Mouse (Mus musculus) left cerebral cortex, postnatal 25 days (tissue): ENCODE data around the gene Gm38655. TPM values are rescaled to one million over a fixed set of nuclear protein-coding genes. Genes with fewer than 3 reads are reported as not detected.

Experiments
- DNase-seq, 2 experiments: peaks; one replicate each; pipeline ENCODE4 v3.0.0; 2022; ENCODE audit warnings: low spot score in 2 of 2, mixed read lengths in 1 of 2
- intact Hi-C: fragments of 180-260 bp; cut with DNase I; formaldehyde crosslinking; loops from one replicate; pipeline ENCODE4 v1.15.1; 2025
- total RNA-seq, 2 experiments: library from RNA; stranded (reverse); gene quantifications; 2 replicates each; pipeline ENCODE4 v1.2.3; 2021

Gm38655 gene
- total RNA-seq, result not detected

DNA sequence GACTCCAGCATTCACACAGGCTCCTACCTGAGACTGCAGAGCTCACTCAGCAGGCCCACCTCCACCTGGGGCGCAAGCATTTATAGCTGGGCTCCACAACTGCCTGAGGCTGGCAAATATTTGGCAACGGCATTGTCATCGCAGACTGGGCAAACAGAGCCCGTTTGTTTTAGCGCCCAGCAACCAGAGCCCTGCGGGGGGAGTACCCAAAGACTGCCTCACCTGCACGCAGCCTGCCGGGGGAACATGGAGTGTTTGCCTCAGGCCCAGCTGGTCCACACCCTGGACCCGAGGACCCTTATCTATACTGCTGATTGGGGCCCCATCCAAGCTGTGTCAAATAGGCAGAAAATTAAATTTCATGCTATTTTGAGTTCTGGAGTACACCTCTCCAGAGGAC is at the start of gene Gm38655:
Gene Gm38655, minus strand, starts transcription at position 61 of the 400 bp plus-strand sequence.
- intact Hi-C loops, result no loop called here
- DNase-seq, result no peak

DNA sequence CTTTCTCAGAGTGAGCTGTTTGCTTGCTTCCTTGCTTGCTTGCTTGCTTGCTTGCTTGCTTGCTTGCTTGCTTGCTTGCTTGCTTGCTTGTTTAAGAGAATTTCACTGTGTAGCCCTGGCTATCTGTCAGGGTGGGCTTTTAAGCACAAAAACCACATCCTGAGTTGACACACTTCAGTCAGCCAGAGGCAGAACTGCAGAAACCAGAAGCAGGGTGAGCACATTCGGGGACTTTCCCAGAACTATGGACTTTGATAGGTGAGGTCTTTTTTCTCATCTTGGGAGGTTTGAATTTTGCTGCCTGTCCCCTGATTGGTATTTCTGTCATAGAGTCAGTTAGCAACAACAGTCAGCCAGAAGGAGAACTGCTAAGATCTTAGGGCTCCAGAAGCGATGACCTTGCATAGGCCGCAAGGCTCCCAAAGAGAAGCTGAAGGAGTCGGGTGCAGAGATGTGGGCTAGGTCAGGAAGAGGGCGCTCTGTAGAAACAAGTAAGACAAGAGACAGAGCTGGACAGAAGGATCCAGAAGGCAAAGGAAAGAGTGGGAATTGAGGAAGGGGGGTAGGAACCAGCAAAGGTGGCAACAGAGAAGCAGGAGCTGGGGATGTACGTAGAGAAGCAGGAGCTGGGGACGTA is 49.4 kb upstream of the Gm38655 start:
- intact Hi-C loops, result no loop called here
- DNase-seq, result no peak

DNA sequence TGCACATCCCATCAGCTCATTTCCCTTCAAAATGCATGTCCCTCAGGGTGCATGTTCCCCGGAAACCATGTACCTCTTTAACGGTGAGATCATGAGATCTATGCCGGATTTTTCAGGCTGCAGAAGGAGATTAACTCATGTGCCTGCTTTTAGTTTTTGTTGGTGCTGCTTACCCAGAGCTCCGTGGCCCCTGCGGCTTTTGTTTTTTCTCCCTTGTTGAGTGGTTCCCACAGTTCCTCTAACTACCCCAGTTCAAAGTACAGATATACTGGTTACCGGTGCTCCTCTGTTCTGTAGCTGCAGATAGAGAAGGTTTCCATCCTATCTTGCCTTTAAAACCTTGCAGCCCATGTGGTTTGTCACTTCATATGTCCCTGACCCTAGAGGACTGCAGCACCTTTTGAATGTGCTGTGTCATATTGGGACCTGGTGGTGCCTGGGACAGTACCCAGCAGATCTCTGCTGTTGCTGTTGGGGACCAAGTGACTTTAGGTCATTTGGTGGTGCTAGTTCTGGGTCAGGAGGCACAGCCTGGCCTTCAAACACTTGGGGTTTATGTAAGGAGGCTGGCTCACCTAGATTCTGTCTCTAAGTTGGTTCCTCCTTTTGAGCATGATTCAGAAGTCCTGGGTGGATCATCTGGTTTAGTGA is 47.8 kb upstream of the Gm38655 start:
- DNase-seq, result peak in 1 of 2 experiments; percentile 33
- intact Hi-C loops, result loop anchor here (1.0 kb wide), 1 partner anchor 35 kb away; the partner anchor contains the start of gene Unkl

DNA sequence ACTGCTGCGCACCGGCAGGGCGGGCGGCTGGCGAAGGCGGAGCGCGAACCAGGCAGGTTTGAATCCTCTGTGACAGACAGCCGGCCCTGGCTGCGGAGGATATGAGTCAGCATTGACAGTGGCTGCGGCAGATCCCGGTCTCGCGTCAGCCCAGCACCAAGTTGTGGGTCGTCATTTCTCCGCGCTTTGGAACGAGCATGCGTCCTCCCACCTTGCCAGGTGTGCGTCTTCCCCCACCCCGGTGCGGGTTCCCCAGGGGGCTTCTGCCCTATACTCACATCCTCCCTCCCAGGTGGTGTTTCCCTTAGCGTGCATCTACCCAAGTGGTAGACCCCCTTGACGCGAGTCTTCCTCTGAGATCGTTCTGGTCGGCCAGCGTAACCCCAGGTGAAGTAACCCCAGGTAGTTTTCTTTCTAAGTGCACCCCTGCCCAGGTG is 47.3 kb upstream of the Gm38655 start:
- peak; percentile 45 for DNase-seq
- intact Hi-C loops, result loop anchor here (1.0 kb wide), 1 partner anchor 34 kb away; the partner anchor contains the start of gene Unkl

DNA sequence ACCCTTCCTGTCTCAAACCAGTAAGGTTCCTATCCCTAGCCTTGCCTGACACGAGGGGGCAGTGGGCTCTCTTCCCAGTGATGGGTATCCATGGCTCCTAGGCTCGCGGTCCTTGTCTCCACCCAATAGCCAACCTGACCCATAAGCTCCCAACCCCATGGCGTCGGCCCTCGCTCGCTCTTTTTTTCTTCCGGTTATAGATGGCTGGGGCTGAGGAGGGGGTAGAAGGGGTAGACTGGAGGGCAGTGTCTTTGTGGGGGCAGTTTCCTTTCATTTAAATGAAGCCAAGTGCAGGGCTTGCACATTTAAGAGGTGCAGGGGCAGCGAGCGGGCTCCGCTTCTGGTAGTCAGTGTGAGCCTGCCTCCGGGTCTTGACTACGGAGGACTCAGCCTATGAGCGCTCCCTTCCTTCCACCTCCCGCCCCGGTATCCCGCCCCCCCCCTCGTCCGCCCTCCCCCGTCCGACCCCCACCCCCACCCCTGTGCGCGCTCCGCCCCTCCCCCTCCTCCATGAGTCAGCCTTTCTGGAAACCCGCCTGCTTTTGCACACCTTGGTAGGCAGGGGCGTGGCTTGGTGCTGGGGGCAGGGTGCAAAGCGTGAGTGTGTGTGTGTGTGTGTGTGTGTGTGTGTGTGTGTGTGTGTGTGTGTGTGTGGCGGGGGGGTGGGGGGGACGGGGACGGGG is 46.7 kb upstream of the Gm38655 start:
- intact Hi-C loops, result loop anchor here (1.0 kb wide), 1 partner anchor 34 kb away; the partner anchor contains the start of gene Unkl
- DNase-seq, result peak; percentile 52 to 57

DNA sequence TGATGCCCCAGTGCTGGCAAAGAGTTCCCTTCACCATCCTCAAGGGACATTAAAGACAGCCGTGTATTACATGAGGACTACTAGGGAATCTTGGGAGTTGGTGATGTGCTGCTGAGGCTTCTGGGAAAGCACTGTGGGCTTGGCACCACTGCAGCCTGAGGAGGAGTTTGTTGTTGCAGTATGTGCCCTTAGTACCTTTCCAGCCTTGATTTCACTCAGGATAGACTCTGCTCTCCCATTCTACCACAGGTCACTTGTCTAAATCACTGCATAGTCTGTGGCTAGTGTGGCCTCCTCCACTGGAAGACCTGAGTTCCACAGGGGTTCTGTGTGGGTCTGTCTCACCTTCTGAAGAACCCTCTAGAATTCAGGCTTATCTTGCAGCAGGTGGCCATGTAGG is 45.5 kb upstream of the Gm38655 start:
- intact Hi-C loops, result no loop called here
- DNase-seq, result no peak

DNA sequence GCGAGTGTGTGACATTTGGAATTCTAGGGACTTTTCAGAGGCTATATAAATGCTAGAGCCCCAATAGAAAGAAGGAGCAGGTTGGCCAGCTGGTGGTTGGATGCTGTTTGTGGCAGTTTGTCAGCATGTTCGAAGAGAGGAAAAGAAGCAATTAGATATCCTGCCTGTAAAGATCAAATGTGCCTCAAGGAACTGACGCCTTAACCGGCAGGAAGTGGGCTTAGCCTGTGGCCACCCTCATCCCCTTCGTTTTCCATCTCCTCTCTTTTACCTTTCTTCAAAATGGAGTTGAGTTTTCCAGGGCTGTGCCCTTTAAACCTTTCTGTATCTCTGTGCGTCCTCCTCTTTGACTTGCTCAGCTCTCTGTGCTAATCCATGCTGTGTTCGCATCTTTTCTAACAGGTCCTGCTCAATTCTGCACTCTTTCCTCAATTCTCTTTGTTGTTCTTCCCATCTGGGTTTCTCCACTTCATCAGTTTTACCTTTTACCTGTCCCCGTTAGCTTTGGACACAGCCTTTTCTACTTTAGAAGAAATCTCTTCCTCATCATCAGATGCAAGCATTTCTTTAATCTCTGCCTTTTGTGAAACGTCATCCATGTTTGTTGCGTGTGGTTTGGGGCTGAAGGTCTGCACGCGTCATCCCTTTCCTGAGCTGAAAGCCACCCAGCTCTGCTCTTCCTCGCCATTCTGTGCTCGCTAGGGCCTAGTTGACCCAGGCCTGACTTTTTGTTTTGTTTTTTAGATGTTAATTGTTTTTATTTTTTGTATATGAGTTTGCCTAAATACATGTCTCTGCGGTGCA is 44.4 kb upstream of the Gm38655 start:
- intact Hi-C loops, result no loop called here
- DNase-seq, result no peak

DNA sequence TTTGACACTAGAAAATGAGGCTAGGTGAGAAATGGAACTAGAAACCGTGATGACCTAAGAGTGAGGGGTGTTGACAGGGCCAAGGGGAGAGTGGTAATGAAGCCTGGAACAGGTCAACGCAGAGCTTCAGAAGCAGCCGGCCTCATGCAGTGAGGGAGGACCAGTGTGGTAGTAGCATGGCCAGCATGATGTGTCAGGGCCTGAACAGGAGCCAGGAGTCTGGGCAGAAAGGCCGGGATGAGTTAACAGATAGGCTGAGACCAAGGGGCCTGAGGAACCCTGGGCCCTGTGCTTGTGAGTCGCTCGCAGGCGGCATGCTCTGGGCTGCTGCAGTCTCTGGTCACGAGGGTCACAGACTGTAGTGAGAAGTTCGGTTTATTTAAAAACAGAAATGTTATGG is 43.7 kb upstream of the Gm38655 start:
- no peak for DNase-seq
- intact Hi-C loops, result no loop called here

DNA sequence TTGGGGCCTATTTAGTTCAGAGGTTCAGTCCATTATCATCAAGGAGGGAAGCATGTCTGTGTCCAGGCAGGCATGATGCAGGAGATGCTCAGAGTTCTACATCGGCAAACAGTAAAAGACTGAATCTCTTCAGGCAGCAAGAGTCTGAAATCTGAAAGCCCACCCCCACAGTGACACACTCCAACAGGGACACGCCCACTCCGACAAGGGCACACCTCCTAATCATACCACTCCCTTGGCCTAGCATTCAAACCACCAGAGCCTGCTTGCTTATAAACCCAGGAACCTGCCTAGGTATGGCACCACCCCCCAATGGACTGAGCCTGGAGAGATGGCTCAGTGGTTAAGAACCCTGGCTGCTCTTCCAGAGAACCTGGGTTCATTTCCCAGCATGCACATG is 40.2 kb upstream of the Gm38655 start:
- DNase-seq, result no peak
- intact Hi-C loops, result no loop called here

DNA sequence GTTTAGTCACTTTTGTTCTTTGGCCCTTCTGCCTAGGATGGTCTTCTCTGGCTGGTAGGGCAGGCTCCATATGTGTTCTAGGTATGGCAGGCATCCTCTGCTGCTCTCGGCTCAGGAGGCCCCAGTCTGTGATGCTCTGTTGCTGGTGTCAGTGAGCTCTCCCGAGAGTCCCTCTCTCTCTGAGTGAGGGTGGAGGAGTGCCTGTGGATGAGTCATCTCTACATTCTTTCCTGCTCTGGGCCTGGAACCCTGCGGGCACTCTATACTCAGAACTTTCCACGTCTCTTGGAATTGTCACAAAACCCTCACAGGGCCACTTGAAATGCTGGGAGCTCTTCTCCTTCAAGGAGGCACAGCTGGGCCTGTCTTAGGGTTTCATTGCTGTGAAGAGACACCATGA is 36.4 kb upstream of the Gm38655 start:
- intact Hi-C loops, result no loop called here
- DNase-seq, result no peak

DNA sequence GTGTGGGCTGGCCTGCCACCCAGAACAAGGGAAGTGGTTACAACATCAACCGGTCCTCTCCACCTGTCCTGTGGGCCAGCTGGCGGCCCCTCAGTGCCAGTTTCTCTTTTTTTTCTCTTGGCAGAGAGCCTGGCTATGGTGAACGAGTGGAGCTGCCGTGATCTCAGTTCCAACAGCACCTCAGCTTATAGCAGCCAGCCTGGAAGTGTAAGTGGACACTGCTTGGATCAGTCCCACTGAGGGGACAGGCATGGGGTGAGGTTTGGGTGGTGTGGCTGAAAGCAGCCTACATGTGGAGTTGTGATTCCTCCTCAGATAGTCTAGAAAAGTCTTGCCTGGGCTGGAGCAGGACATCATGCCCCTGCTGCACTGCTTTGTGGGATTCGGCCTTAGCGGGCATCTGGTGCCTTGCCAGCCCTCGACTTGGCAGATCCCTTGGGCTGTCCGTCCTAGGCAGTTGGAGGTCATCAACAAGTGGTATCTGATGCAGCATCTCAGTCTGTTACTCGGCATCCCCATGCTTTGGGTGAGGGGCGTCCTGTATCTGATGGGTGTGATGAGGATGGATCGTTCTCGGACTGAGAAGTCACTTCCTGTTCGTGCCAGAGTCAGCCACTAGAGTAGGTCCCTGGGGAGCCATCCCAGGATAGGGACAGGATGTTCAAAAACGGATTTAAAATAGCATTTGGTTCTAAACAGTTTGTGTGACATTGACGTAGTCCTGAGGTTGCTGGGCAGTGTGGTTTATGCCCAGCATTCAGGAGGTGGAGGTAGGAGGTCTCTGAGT is 35.6 kb upstream of the Gm38655 start:
- intact Hi-C loops, result no loop called here
- no peak for DNase-seq

DNA sequence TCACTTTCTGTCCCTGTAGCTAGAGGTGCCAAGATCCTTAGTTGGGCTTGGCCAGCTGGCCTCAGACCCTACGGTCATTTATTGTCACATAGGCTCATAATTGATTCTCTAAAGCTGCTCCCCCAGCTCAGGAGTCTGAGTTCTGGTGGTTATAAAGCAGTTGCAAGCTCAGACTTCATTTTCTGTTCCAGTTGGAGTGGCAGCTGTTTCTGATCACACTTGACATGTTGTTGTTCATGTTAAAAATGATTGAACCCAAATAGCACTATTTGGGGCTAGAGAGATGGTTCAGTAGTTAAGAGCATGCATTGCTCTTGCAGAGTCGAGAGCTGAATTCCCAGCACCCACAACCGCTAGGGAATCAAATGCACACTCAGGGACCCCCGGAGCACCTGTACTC is 34.7 kb upstream of the Gm38655 start:
- DNase-seq, result no peak
- intact Hi-C loops, result no loop called here

DNA sequence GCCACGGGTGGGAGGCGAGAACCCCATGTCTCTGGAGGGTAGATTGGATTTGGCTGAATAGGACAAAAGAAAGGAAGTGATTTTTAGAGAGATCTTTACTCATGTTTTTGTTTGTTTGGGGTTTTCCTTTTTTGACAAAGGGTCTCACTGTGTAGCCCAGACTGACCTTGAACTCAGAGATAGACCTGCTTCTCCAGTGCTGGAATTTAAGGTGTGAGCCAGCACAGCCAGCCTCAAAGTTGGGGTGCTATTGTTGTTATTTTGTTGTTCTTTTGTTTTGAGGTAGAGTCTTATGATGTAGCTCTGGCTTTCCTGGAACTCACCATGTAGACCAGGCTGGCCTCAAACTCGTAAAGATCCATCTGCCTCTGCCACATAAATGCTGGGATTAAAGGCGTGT is 27.1 kb upstream of the Gm38655 start:
- DNase-seq, result no peak
- intact Hi-C loops, result no loop called here

DNA sequence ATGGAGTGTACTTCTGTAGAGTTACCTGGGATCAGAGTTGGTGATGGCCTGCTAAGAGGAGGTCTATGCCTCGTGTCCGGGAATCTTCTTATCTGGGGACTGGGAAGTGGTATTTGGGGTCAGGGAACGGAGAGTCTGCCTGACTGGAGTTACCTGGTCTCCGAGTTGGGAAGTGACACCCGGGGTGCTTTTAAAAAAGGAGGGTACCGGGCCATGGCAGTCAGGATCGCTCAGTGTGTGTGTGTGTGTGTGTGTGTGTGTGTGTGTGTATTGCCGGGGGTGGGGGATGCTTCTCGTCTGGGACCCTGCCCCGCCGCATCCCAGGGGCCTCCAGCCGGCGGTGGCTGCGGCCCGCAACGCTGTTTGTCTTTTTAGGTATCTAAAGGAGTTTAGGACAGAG is 13.8 kb upstream of the Gm38655 start:
- no peak for DNase-seq
- intact Hi-C loops, result no loop called here

DNA sequence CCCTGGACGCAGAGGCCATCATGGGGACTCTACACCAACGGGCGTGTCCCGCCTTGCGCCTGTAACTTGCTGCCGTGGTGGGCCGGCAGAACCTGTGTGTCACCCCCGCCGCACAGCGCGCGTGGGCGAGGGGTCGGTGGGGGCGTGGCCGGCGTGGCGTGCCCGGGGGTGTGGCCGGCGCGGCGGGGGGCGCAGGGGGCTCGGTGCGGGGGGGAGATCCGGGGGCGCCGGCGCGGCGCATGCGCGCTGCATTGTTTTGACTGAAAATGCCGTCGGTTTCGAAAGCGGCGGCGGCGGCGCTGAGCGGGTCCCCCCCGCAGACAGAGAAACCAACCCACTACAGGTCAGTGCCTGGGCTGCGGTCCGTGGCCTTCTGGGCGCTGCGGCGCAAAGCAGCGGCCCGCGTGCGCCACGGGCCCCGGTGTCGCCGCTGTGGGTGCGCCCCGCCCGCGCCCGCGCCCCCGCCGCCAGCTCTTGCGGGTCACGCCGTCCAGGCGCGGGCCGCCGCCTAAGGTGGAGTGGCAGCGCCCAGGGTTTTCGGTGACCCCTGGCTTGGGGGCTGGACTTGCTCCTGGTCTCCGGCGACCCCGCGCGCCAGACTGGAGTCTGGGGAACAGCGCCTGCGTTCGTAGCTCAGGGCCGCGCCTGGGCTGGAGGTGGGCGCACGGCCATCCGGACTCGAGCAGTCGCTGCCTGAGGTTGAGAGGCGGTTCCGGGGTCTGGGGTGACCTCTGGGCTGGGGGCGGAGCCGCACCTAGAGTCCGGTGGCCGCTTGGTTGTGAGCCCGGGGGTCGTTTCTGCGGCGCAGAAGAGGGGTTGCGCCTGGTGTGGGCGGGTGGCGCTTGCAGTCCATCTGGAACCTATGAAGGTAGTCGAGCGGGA is 13.1 kb upstream of the Gm38655 start, which contains the start of gene Unkl:
Gene Unkl, plus strand, starts transcription at position 248 of the 882 bp plus-strand sequence.
- DNase-seq, result peak; percentile 66 to 68
- intact Hi-C loops, result loop anchor here (1.0 kb wide), 1 partner anchor 34 kb away; no protein-coding TSS in a partner anchor

DNA sequence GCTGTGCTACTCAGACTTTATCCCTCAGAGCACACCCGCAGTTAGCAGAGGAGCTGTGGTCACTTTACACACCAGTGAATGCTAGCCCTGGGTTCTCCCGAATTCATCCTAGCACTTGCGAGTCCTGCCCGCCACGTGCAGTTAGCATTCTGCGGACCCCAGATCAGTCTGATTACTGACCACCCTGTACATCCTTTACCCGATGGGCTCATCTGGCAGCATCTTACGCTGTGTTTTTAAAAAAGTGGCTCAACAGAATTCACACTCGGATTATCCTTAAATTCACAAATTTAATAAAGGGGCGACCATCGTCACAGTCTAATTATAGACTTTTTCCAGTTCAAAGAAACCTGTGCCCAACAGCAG is 12.5 kb upstream of the Gm38655 start:
- intact Hi-C loops, result loop anchor here (1.0 kb wide), 1 partner anchor 35 kb away; no protein-coding TSS in a partner anchor
- DNase-seq, result no peak

DNA sequence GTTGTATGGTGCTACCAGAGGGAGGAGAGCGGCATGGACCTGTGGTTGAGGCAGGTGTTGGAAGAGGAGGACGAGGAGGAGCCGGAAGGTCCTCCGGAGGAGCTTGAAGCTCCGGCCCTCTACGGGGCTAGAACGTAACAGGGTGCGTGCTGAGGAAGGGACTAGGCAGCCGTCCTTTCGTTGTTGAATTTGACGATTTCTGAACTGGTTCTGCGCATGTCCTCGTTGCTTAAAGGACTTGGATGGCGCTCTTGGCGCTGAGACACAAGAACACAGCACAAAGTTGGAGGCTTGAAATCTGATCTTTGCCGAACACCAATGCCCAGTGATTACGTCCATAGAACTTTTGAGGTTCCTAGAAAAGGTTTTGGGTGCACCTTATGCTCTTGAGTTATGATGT is 9.7 kb upstream of the Gm38655 start:
- peak in 1 of 2 experiments; percentile 5 for DNase-seq
- intact Hi-C loops, result loop anchor here (1.0 to 2.0 kb wide), 3 partner anchors 52 to 88 kb away; partner anchors contain the start of gene Clcn7

DNA sequence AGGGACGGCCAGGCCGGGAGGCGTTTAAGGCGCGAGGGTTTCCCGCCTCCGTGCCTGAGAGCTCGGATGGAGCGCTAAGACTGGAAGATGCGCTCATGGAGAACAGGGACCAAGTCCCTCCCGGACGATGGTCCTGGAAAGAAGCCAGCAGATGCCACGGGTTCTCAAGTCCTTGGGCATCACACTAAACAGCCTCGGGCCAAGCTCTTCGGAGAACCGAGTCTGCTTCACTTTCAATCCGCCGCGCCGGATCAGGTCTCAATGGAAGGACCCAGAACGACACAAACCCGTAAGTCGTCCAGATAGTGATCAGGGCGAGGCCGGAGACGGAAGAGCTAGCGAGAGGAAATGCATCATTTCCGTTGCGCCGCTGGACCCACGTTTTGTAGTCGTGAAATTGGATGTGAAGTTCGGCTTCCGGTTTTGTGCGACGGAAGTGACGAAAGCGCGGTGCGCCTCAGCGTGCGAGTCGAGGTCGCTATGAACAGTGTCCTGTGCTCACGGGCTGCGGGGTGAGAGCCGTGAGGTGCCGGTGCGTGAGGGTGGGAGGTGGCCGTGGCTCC is 8.9 kb upstream of the Gm38655 start, which contains the start of gene BC003965:
Gene BC003965, plus strand, starts transcription at position 426 of the 563 bp plus-strand sequence.
- intact Hi-C loops, result loop anchor here (1.0 to 2.0 kb wide), 3 partner anchors 51 to 89 kb away; partner anchors contain the start of gene Clcn7
- DNase-seq, result peak; percentile 99
